Mouse (Mus musculus) ES-CJ7 (cell line): Measurements from ENCODE around the gene Fut2.

ENCODE experiments used
- DNase-seq: peaks from one replicate; pipeline ENCODE4 v3.0.0; 2011; ENCODE audit warnings: low read depth, low spot score

Fut2 gene

GRCm38 (mm10) chr7:45639561-45640027, 26.6 kb downstream of the Fut2 start, which contains the start of gene Mamstr:
Gene Mamstr, plus strand, starts transcription at chr7:45639977.
- DNase-seq = peak; percentile 62

GRCm38 (mm10) chr7:45638623-45639401, 27.4 kb downstream of the Fut2 start:
- peak; percentile 98 for DNase-seq

- no peak for DNase-seq
Observed at GRCm38 (mm10) chr7:45637710-45638109, 28.5 kb downstream of the Fut2 start.

GRCm38 (mm10) chr7:45635711-45636688, 30.2 kb downstream of the Fut2 start:
- no peak for DNase-seq

- DNase-seq = no peak
Observed at GRCm38 (mm10) chr7:45634946-45635681, 31.1 kb downstream of the Fut2 start.

GRCm38 (mm10) chr7:45632499-45632898, 33.7 kb downstream of the Fut2 start:
- no peak for DNase-seq

- peak; percentile 75 for DNase-seq
Observed at GRCm38 (mm10) chr7:45630064-45630907, 35.9 kb downstream of the Fut2 start.

- DNase-seq = peak; percentile 88
Observed at GRCm38 (mm10) chr7:45628364-45629294, 37.6 kb downstream of the Fut2 start.

GRCm38 (mm10) chr7:45627261-45627660, 38.9 kb downstream of the Fut2 start, which contains the start of gene Rasip1:
Gene Rasip1, plus strand, starts transcription at chr7:45627488.
- no peak for DNase-seq

- no peak for DNase-seq
Observed at GRCm38 (mm10) chr7:45626571-45627076, 39.6 kb downstream of the Fut2 start.

GRCm38 (mm10) chr7:45625481-45625880, 40.7 kb downstream of the Fut2 start:
- DNase-seq = no peak

GRCm38 (mm10) chr7:45624718-45625117, 41.5 kb downstream of the Fut2 start:
- no peak for DNase-seq

GRCm38 (mm10) chr7:45623507-45623906, 42.7 kb downstream of the Fut2 start:
- no peak for DNase-seq

GRCm38 (mm10) chr7:45621443-45621842, 44.8 kb downstream of the Fut2 start, which contains the start of gene Izumo1:
Gene Izumo1, plus strand, starts transcription at chr7:45621811.
- DNase-seq = peak; percentile 83

- DNase-seq = no peak
Observed at GRCm38 (mm10) chr7:45619592-45619991, 46.6 kb downstream of the Fut2 start.

- no peak for DNase-seq
Observed at GRCm38 (mm10) chr7:45618316-45618715, 47.9 kb downstream of the Fut2 start.

GRCm38 (mm10) chr7:45617042-45617695, 49.0 kb downstream of the Fut2 start, which contains the start of gene Fut1:
Gene Fut1, plus strand, starts transcription at chr7:45617289.
- peak; percentile 39 for DNase-seq

- no peak for DNase-seq
Observed at GRCm38 (mm10) chr7:45616277-45616676, 49.9 kb downstream of the Fut2 start.
